Mouse (Mus musculus) limb, embryonic 12.5 days (tissue): ENCODE results near the gene Azin2. TPM values are rescaled to one million over a fixed set of nuclear protein-coding genes. Genes with fewer than 3 reads are reported as not detected.
A peak's percentile ranks its signal among the peaks of the same experiment; 100 is the strongest.

Experiments used
- ATAC-seq: fragments of 200-750 bp; cut with Nextera tagmentation; 2 replicates; pipeline ENCODE4 v1.8.0; 2017; ENCODE audit warnings: low read depth, moderate TSS enrichment; ENCODE audit not compliant: insufficient number of reproducible peaks, insufficient read depth, low FRiP score, low TSS enrichment
- H3K27ac ChIP-seq: fragments of 300-500 bp; sonication (generic); 2 replicates; pipeline ENCODE4 v1.5.1; 2016; ENCODE audit warnings: mild to moderate bottlenecking, moderate library complexity
- H3K27me3 ChIP-seq: fragments of 300-500 bp; sonication (generic); 2 replicates; pipeline ENCODE4 v1.6.1; 2016; ENCODE audit warnings: mild to moderate bottlenecking, moderate library complexity
- H3K36me3 ChIP-seq: fragments of 300-500 bp; sonication (generic); 2 replicates; pipeline ENCODE4 v1.6.1; 2016; ENCODE audit warnings: mild to moderate bottlenecking, moderate library complexity
- H3K4me1 ChIP-seq: fragments of 300-500 bp; sonication (generic); replicated peaks from 2 replicates; pipeline ENCODE4 v1.6.1; 2016
- H3K4me2 ChIP-seq: fragments of 300-500 bp; sonication (generic); 2 replicates; pipeline ENCODE4 v1.6.1; 2016; ENCODE audit warnings: mild to moderate bottlenecking, moderate library complexity
- H3K4me3 ChIP-seq: fragments of 300-500 bp; sonication (generic); replicated peaks from 2 replicates; pipeline ENCODE4 v1.5.1; 2016; ENCODE audit warnings: mild to moderate bottlenecking
- H3K9ac ChIP-seq: fragments of 300-500 bp; sonication (generic); replicated peaks from 2 replicates; pipeline ENCODE4 v1.6.1; 2016; ENCODE audit warnings: mild to moderate bottlenecking, moderate library complexity
- H3K9me3 ChIP-seq: fragments of 300-500 bp; sonication (generic); 2 replicates; pipeline ENCODE4 v1.6.1; 2016; ENCODE audit warnings: mild to moderate bottlenecking, moderate library complexity
- WGBS: fragments of 180-500 bp; shearing (Covaris S2); methylation state at CpG from one replicate; pipeline ENCODE4 v1.1.7; 2016; 5-methylcytosine and 5-hydroxymethylcytosine counted together
- polyA plus RNA-seq: library from polyadenylated mRNA; unstranded; fragments of >200 nt; fragmentation: Nextera tagmentation; extraction: Ambion mirVana; gene quantifications from 2 replicates; pipeline ENCODE4 v1.2.1, GENCODE M21; 2016

Gene Azin2
- polyA plus RNA-seq, 1 experiment from 2014 or later: 22.4 TPM

- no peak overlapping the region for H3K27ac ChIP-seq
- no peak overlapping the region for H3K4me2 ChIP-seq
- 65% methylated on average over 24 of the region's 24 CpGs for WGBS
- H3K36me3 ChIP-seq: peaks cover 24% of the 10 kb centered on the region
- ATAC-seq: no peak
- H3K4me1 ChIP-seq: peaks cover 39% of the 10 kb centered on the region
- no peak overlapping the region for H3K4me3 ChIP-seq
- no peak overlapping the region for H3K9ac ChIP-seq
- no peaks in the 10 kb centered on the region for H3K9me3 ChIP-seq
- no peaks in the 10 kb centered on the region for H3K27me3 ChIP-seq
Observed at GRCm38 (mm10) chr4:128908586-128909377, 53.5 kb downstream of the Azin2 start.

GRCm38 (mm10) chr4:128907238-128907968 lies 54.8 kb downstream of the Azin2 start:
- WGBS: 72% methylated on average over 12 of the region's 12 CpGs
- no peaks in the 10 kb centered on the region for H3K27me3 ChIP-seq
- H3K9me3 ChIP-seq: no peaks in the 10 kb centered on the region
- H3K4me2 ChIP-seq: no peak overlapping the region
- H3K36me3 ChIP-seq: peaks cover 37% of the 10 kb centered on the region
- H3K27ac ChIP-seq: peak overlapping the region; percentile 2; the same call in 1 of the 2 replicates
- H3K9ac ChIP-seq: no peak overlapping the region
- H3K4me3 ChIP-seq: no peak overlapping the region
- peaks cover 45% of the 10 kb centered on the region for H3K4me1 ChIP-seq
- ATAC-seq: no peak

- no peak for ATAC-seq
- Histone ChIP-seq H3K27ac (peak overlapping the region; percentile 86), H3K36me3 (peaks cover 41% of the 10 kb centered on the region), H3K9ac (no peak overlapping the region), H3K4me1 (peaks cover 45% of the 10 kb centered on the region), H3K27me3 (no peaks in the 10 kb centered on the region), H3K4me3 (no peak overlapping the region), H3K9me3 (no peaks in the 10 kb centered on the region), H3K4me2 (no peak overlapping the region)
- WGBS: 42% methylated on average over 8 of the region's 8 CpGs
Observed at GRCm38 (mm10) chr4:128906757-128907156, 55.5 kb downstream of the Azin2 start.

- no peaks in the 10 kb centered on the region for H3K27me3 ChIP-seq
- 8% methylated on average over 8 of the region's 8 CpGs for WGBS
Observed at GRCm38 (mm10) chr4:128905251-128905650, 57.0 kb downstream of the Azin2 start.

GRCm38 (mm10) chr4:128904035-128904800 lies 58.0 kb downstream of the Azin2 start:
- ATAC-seq: no peak
- Histone ChIP-seq H3K4me1 (peaks cover 60% of the 10 kb centered on the region), H3K27me3 (no peaks in the 10 kb centered on the region), H3K36me3 (peaks cover 35% of the 10 kb centered on the region), H3K4me3 (no peak overlapping the region), H3K4me2 (peak overlapping the region; percentile 32; the same call in 1 of the 2 replicates), H3K9ac (no peak overlapping the region), H3K9me3 (no peaks in the 10 kb centered on the region), H3K27ac (peak overlapping the region; percentile 86)
- WGBS: 27% methylated on average over 8 of the region's 8 CpGs

More at GRCm38 (mm10) chr4:128905251-128905650, 57.0 kb downstream of the Azin2 start:
- no peaks in the 10 kb centered on the region for H3K9me3 ChIP-seq
- peaks cover 45% of the 10 kb centered on the region for H3K36me3 ChIP-seq
- no peak for ATAC-seq
- no peak overlapping the region for H3K9ac ChIP-seq
- peaks cover 50% of the 10 kb centered on the region for H3K4me1 ChIP-seq
- H3K27ac ChIP-seq: peak overlapping the region; percentile 86
- H3K4me2 ChIP-seq: no peak overlapping the region; the same call in 1 of the 2 replicates
- H3K4me3 ChIP-seq: no peak overlapping the region

GRCm38 (mm10) chr4:128902390-128902789 lies 59.9 kb downstream of the Azin2 start:
- Histone ChIP-seq H3K4me3 (no peak overlapping the region), H3K4me1 (peaks cover 75% of the 10 kb centered on the region), H3K27ac (peak overlapping the region; percentile 1; the same call in 1 of the 2 replicates), H3K27me3 (no peaks in the 10 kb centered on the region), H3K36me3 (peaks cover 31% of the 10 kb centered on the region), H3K9ac (no peak overlapping the region), H3K9me3 (no peaks in the 10 kb centered on the region), H3K4me2 (no peak overlapping the region)
- ATAC-seq: no peak
- 80% methylated on average over 8 of the region's 8 CpGs for WGBS

GRCm38 (mm10) chr4:128900484-128900883 lies 61.8 kb downstream of the Azin2 start:
- 80% methylated on average over 14 of the region's 14 CpGs for WGBS

GRCm38 (mm10) chr4:128899332-128899731 lies 62.9 kb downstream of the Azin2 start:
- Histone ChIP-seq H3K36me3 (peaks cover 31% of the 10 kb centered on the region), H3K4me1 (peaks cover 44% of the 10 kb centered on the region), H3K9me3 (no peaks in the 10 kb centered on the region), H3K27ac (peak overlapping the region; percentile 99), H3K9ac (peak overlapping the region; percentile 42; the same call in 1 of the 2 replicates), H3K4me3 (no peak overlapping the region; the same call in 1 of the 2 replicates), H3K27me3 (no peaks in the 10 kb centered on the region), H3K4me2 (peak overlapping the region; percentile 32)
- peak; percentile 82 for ATAC-seq
- 1% methylated on average over 6 of the region's 6 CpGs for WGBS

More at GRCm38 (mm10) chr4:128900484-128900883, 61.8 kb downstream of the Azin2 start:
- H3K9ac ChIP-seq: no peak overlapping the region
- H3K36me3 ChIP-seq: peaks cover 31% of the 10 kb centered on the region
- ATAC-seq: no peak
- H3K4me1 ChIP-seq: peaks cover 56% of the 10 kb centered on the region
- no peaks in the 10 kb centered on the region for H3K9me3 ChIP-seq
- no peak overlapping the region for H3K4me3 ChIP-seq
- no peaks in the 10 kb centered on the region for H3K27me3 ChIP-seq
- H3K4me2 ChIP-seq: no peak overlapping the region
- H3K27ac ChIP-seq: peak overlapping the region; percentile 99

- no peak overlapping the region for H3K4me3 ChIP-seq
- H3K4me2 ChIP-seq: peak overlapping the region; percentile 32
- peak overlapping the region; percentile 99 for H3K27ac ChIP-seq
- H3K36me3 ChIP-seq: peaks cover 24% of the 10 kb centered on the region
- H3K27me3 ChIP-seq: no peaks in the 10 kb centered on the region
- WGBS: 3% methylated on average over 7 of the region's 7 CpGs
- H3K9ac ChIP-seq: no peak overlapping the region
- H3K4me1 ChIP-seq: peaks cover 32% of the 10 kb centered on the region
- ATAC-seq: peak; percentile 63; the same call in 1 of the 2 replicates
- H3K9me3 ChIP-seq: no peaks in the 10 kb centered on the region
Observed at GRCm38 (mm10) chr4:128897911-128898421, 64.3 kb downstream of the Azin2 start.

- Histone ChIP-seq H3K36me3 (peaks cover 12% of the 10 kb centered on the region; the same call in 1 of the 2 replicates), H3K9me3 (no peaks in the 10 kb centered on the region), H3K9ac (no peak overlapping the region), H3K27me3 (no peaks in the 10 kb centered on the region), H3K27ac (no peak overlapping the region), H3K4me2 (no peak overlapping the region), H3K4me3 (no peak overlapping the region), H3K4me1 (peaks cover 35% of the 10 kb centered on the region)
- WGBS: 94% methylated on average over 10 of the region's 10 CpGs
- no peak for ATAC-seq
Observed at GRCm38 (mm10) chr4:128896667-128897066, 65.6 kb downstream of the Azin2 start.
